Mouse (Mus musculus) cerebellum, adult 2 months (tissue): ENCODE measurements around the gene Sox15. TPM values are rescaled to one million over a fixed set of nuclear protein-coding genes. Genes with fewer than 3 reads are reported as not detected.

Experiments
- DNase-seq, 2 experiments: peaks; one replicate each; pipeline ENCODE4 v3.0.0; 2021
- H3K27ac ChIP-seq: fragments of 200-500 bp; 2 replicates; pipeline ENCODE4 v1.5.1; 2012; ENCODE audit warnings: low read length, control low read depth, inconsistent platforms; ENCODE audit not compliant: insufficient read depth
- H3K27me3 ChIP-seq: fragments of 200-500 bp; 2 replicates; pipeline ENCODE4 v1.6.1; 2012; ENCODE audit warnings: inconsistent platforms, mild to moderate bottlenecking, low read length, moderate library complexity; ENCODE audit not compliant: control insufficient read depth, insufficient read depth
- H3K4me1 ChIP-seq: fragments of 200-500 bp; 2 replicates; pipeline ENCODE4 v1.6.1; 2011; ENCODE audit warnings: low read length; ENCODE audit not compliant: control insufficient read depth, insufficient read depth
- H3K4me3 ChIP-seq: fragments of 200-500 bp; replicated peaks from 2 replicates; pipeline ENCODE3; 2011; ENCODE audit warnings: mild to moderate bottlenecking, low read depth, low read length, control low read depth; ENCODE audit not compliant: insufficient read depth
- CTCF ChIP-seq: fragments of 200-500 bp; IDR thresholded peaks from 2 replicates; pipeline ENCODE4 v1.5.1; 2011; ENCODE audit warnings: low read depth, mild to moderate bottlenecking, control low read depth, low read length, moderate library complexity, borderline replicate concordance; ENCODE audit not compliant: insufficient read depth
- POLR2A ChIP-seq: fragments of 200-500 bp; IDR thresholded peaks from 2 replicates; pipeline ENCODE4 v1.6.1; 2011; ENCODE audit warnings: low read length, control low read depth, borderline replicate concordance; ENCODE audit not compliant: insufficient read depth
- WGBS: fragments of 180-500 bp; shearing (Covaris S2); methylation state at CpG from one replicate; pipeline ENCODE4 v1.1.7; 2018; 5-methylcytosine and 5-hydroxymethylcytosine counted together
- polyA plus RNA-seq: library from polyadenylated mRNA; depleted of rRNA; stranded (reverse); fragments of >200 nt; gene quantifications from 2 replicates; pipeline ENCODE4 v1.2.3, GENCODE M21; 2012

The Sox15 gene
- polyA plus RNA-seq, 1 experiment: not detected

DNA sequence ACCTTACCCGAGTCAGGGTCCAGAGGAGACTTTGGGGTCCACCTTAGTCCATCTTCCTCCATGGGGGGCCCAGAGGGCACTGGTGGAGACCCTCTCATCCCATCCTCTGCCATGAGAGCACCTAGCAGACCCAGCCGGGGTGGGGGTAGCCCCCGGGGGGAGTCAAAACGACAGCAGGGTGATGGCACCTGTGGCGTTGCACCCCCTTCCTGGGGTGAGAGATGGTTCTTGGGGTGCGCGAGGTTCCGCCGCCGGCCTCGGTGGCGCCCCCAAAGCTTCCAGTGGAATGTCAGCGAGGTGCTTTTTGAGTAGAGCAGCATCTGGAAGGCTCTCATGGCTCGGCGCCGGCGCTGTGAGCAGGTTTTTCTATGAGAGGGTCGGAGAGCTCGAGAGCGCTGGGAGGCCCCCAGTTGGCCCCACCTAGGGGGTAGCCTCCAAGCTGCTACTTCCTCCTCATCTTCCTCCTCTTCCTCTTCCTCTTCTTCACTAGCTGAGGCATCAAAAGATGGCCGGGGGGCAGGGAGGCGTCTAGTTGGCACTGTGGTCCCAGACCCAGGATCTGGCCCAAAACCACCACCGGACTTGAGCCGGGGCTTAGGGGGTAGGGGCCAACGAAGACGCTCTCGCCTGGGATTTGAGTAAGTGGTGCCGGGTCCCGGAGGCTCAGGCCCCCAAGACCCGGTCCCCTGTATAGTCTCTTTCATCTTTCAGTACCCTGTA is 25.2 kb downstream of the Sox15 start:
- WGBS: 88% methylated on average over 30 of the region's 30 CpGs
- DNase-seq: peak in 1 of 2 experiments; percentile 12
- no peak for TF ChIP-seq CTCF
- no peak for TF ChIP-seq POLR2A

DNA sequence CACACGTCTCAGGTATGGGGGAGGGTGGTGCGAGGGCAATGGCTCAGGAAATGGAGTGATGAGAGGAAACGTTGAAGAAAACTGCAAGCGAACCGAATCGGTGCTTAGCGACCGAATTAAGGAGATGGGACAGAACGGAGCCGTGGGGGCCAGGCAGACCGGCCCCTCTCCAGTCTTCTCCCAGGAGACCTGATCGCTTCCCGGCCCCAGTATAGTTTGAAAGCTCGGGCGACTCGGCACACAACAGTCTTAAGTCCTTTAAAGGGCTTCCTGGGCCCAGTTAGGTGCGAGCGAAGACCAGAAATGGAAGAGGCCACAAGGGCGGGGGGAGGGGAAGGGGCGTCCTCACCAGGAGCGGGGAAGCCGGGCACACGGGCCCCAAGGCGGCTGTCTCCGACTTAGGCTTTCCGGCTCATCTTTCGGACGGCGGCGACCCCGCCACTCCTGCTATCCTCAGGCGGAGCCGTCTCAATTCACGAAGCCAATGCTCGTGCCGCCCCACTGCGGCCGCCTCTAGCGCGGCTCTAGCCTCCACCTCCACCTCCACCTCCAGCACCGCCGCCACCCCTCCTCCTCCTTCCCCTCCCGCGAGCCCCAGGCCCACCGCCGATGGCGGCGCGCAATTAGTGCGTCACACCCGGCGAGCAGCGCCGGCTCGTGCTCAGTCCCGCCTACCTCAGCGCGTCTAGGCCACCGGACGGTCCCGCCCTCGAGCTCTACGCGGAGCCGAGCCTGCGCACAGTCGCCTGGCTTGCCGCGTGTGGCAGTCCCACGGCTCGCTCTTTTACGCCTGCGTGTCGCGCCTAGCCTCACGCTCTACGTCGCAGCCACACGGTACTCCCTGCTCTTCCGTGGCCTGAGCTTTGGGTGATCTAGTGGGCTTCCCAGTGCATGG is 26.4 kb downstream of the Sox15 start, which contains the start of gene Senp3:
TSS of gene Senp3 (minus strand) at position 771 of the 895 bp plus-strand sequence.
- WGBS: under 1% methylated on average over 80 of the region's 80 CpGs
- no peaks in the 10 kb centered on the region for H3K27me3 ChIP-seq
- peaks cover 30% of the 10 kb centered on the region for H3K4me1 ChIP-seq
- no peak for TF ChIP-seq CTCF
- TF ChIP-seq POLR2A: peak; percentile 94
- peak within 1 kb of the TSS; percentile 73; the same call in 1 of the 2 replicates for H3K27ac ChIP-seq
- peak; percentile 97 to 98 for DNase-seq
- peak within 1 kb of the TSS; percentile 55 for H3K4me3 ChIP-seq

More for the DNA sequence above, 25.2 kb downstream of the Sox15 start:
- H3K4me3 ChIP-seq: no peak overlapping the region
- H3K27ac ChIP-seq: no peak overlapping the region
- peaks cover 20% of the 10 kb centered on the region for H3K4me1 ChIP-seq
- H3K27me3 ChIP-seq: no peaks in the 10 kb centered on the region

DNA sequence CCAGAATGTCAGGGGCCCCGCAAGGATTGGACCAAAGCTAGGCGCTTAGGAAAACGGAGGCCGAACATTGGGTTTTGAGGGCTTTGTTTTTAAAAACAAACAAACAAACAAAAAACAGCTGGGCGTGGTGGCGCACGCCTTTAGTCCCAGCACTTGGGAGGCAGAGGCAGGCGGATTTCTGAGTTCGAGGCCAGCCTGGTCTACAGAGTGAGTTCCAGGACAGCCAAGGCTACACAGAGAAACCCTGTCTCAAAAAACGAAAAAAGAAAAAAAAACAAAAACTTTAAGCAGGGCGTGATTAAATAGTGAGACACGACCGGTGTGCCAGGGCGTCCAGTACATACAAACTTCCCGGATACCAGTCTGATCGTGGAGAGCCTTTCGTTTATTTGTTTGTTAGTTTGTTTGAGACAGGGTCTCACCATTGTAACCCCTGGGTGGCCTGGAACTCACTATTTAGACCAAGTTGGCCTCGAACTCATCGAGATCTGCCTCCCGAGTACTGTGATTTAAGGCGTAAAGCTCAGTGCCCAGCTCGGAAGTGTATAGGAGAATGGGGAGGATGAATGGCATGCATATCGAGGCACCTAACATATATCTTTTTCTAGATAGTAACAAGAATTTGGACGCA is 27.2 kb downstream of the Sox15 start:
- Histone ChIP-seq H3K27ac (peak overlapping the region; percentile 56; the same call in 1 of the 2 replicates), H3K4me3 (peak overlapping the region; percentile 53), H3K27me3 (no peaks in the 10 kb centered on the region), H3K4me1 (peaks cover 36% of the 10 kb centered on the region)
- WGBS: 15% methylated on average over 24 of the region's 24 CpGs
- no peak for TF ChIP-seq POLR2A
- no peak for TF ChIP-seq CTCF
- DNase-seq: peak in 1 of 2 experiments; percentile 38

DNA sequence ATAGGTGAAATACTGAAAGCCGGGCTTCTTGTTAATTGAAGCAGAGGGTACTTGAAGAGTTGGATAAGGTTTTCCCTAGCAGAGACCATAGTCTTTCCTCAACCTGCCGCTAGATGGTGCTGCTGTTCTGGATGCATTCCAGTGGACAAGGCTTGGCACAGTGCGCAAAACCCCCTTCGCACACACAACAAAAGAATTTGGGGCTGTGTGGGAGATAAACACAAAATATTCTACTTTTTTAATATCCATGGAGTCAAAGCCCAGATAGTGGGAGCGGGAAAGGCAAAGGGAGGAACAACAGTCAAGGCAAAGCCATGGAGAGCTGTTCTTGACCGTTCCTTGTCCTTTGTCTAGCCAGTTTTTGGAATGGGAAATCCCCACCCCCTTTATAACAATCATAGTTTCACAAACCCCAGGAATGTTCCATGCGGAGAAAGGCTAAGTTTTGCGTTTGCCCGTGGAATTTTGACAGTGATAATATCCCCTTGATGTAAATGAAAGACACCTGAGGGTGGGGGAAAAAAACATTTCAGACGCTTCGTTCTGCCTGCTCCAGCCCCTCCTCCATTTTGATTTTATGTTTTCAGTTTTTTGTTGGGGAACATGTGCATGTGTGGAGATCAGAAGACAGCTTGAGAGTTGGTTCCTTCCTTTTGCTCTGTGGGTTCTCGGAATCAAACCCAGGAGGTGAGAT is 27.9 kb downstream of the Sox15 start:
- 10% methylated on average over 12 of the region's 12 CpGs for WGBS
- Histone ChIP-seq H3K27ac (peak overlapping the region; percentile 73; the same call in 1 of the 2 replicates), H3K27me3 (no peaks in the 10 kb centered on the region), H3K4me1 (peaks cover 36% of the 10 kb centered on the region), H3K4me3 (no peak overlapping the region)
- TF ChIP-seq CTCF (peak; percentile 93), POLR2A (no peak)
- DNase-seq: peak; percentile 86 to 93

DNA sequence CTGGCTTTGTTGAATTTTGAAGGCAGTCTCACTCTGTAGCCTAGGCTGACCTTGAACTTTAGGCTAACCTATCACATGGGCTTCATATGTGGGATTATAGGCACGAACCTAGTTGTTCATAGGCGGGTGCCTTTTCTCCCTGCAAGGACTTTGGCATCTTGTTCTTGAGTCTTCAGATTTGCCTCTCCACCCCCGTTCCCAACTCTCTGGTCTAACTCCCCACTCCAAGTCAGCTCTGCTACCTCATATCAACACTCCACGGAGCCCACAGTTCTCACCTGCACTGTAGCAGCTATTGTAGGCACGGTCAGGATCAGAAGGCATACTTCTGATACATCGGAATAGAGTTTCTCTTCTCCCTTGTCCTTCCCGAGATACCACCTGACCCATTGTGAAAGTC is 28.5 kb downstream of the Sox15 start:
- Histone ChIP-seq H3K27me3 (no peaks in the 10 kb centered on the region), H3K4me1 (peaks cover 36% of the 10 kb centered on the region), H3K27ac (no peak overlapping the region), H3K4me3 (no peak overlapping the region)
- no peak for TF ChIP-seq POLR2A
- TF ChIP-seq CTCF: no peak
- WGBS: 84% methylated on average over 7 of the region's 7 CpGs
- DNase-seq: no peak

DNA sequence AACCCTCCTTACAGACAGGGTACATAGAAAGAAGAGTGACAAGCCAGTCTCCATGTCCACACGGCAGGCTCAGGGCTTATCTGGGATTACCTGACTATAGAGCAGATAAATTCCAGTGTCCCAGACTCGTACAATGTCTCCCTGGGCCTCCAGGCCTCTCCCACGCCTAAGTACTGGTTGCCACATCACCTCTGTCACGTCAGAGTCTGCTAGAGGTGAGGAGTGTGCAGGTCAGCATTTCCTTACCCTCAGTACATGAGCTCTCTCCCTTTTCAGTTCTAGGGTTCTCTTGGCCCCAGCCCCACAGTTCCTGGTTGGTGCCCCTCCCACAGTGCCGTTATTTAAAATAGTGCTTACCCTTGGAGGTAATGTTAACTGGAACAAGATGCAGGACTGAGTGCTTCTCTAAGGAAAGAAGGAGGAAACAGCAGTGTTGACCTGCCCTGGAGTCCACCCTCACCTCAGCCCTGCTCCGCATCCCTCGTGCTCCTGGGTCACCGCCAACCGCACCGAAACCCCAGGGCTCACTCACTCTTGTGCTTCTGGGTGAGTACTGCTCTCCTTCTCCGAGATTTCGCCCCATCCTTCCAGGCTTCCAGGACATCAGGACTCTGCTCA is 29.1 kb downstream of the Sox15 start:
- H3K4me3 ChIP-seq: no peak overlapping the region
- TF ChIP-seq CTCF: no peak
- no peak for TF ChIP-seq POLR2A
- DNase-seq: peak in 1 of 2 experiments; percentile 46
- peaks cover 36% of the 10 kb centered on the region for H3K4me1 ChIP-seq
- no peaks in the 10 kb centered on the region for H3K27me3 ChIP-seq
- WGBS: 62% methylated on average over 12 of the region's 12 CpGs
- H3K27ac ChIP-seq: peak overlapping the region; percentile 12; the same call in 1 of the 2 replicates

DNA sequence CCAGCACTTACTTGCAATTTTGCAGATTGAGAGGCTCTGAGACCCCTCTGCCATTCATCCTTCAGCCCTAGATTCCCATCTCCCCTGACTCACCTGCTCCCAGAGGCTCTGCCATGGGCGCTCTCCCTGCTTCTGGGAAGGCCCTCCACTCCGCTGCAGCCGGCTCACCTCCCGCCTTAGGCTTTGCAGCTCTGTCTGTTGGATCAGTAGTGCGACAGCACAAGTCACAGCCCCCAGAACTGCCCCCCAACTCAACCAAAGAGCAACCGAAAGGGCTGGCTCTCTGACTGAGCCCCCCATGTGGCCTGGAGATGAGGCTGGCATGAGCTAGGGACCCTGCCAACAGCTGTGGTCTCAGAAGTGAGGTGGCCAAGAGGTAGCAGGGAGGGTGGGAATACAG is 29.8 kb downstream of the Sox15 start:
- Histone ChIP-seq H3K27ac (peak overlapping the region; percentile 100), H3K27me3 (no peaks in the 10 kb centered on the region), H3K4me1 (peaks cover 36% of the 10 kb centered on the region), H3K4me3 (no peak overlapping the region)
- WGBS: 48% methylated on average over 6 of the region's 6 CpGs
- TF ChIP-seq CTCF (no peak), POLR2A (no peak)
- peak in 1 of 2 experiments; percentile 51 for DNase-seq
